Mouse (Mus musculus): Measurements from ENCODE around the gene Aanat. TPM values are rescaled to one million over a fixed set of nuclear protein-coding genes. Genes with fewer than 3 reads are reported as not detected.

Aanat gene
- total RNA-seq, 2 experiments from 2014 or later = 0.52 to 0.96 TPM

Other genes starting within 250 kb of the Aanat start
- gene Rnf157, start 173.4 kb upstream of the Aanat start, total RNA-seq (2021) = 100 to 1,000 TPM; 187 to 192 TPM
- gene Ubald2, start 152.3 kb upstream of the Aanat start, total RNA-seq (2021) = 10 to 100 TPM; 43.3 to 45.8 TPM
- gene Qrich2, start 120.2 kb upstream of the Aanat start, total RNA-seq (2021) = under 1 TPM in 1 of 2 experiments, not detected in 1; 0.08 TPM
- 100 to 1,000 TPM; 107 TPM for gene Prpsap1, start 92.2 kb upstream of the Aanat start, total RNA-seq (2021)
- gene Sphk1, start 55.5 kb upstream of the Aanat start, total RNA-seq (2021) = 1 to 10 TPM; 4.8 to 6.7 TPM
- gene Ube2o, start 5.0 kb upstream of the Aanat start, total RNA-seq (2021) = 100 to 1,000 TPM; 115 to 128 TPM
- 1 to 10 TPM in 1 of 2 experiments, under 1 TPM in 1; 0.90 to 1.5 TPM for gene Rhbdf2, start 40.6 kb downstream of the Aanat start, total RNA-seq (2021)
- gene Prcd, start 67.1 kb downstream of the Aanat start, total RNA-seq (2021) = 1 to 10 TPM in 1 of 2 experiments, under 1 TPM in 1; 0.98 to 2.2 TPM
- gene Cygb, start 67.9 kb downstream of the Aanat start, total RNA-seq (2021) = 10 to 100 TPM; 17.1 to 20.6 TPM
- gene St6galnac1, start 189.1 kb downstream of the Aanat start, total RNA-seq (2021) = not detected
- 10 to 100 TPM; 17.5 to 17.9 TPM for gene Mxra7, start 241.6 kb downstream of the Aanat start, total RNA-seq (2021)

Measured in left cerebral cortex, postnatal 4 days (tissue).